ENCODE assay signal across 11 mouse cellular contexts in genomic region chr7:48777721-48778504, GRCm38 (mm10). TPM values are rescaled to one million over a fixed set of nuclear protein-coding genes. Genes with fewer than 3 reads are reported as not detected.
DNase-seq lines count a peak whose midpoint lies in the region; ATAC-seq lines count a peak whose summit lies in the region.
"Had no signal": no experiment of that assay in that cellular context is flagged by ENCODE, and none has a peak within 500 bp of the region (broad histone marks: within the 10 kb centered on the region; RNA-seq: fewer than 3 reads in every experiment).

No protein-coding gene starts in this region.

- H3K4me3 ChIP-seq in megakaryocyte, embryonic 14.5 days (replicated peaks) = peak overlapping the region; percentile 39
- no peak overlapping the region for H3K4me3 ChIP-seq in neural tube, embryonic 14.5 days (ENCODE audit: low read depth, low read length)
- no peak overlapping the region for H3K4me3 ChIP-seq in liver, embryonic 11.5 days (ENCODE audit: low read depth, low read length)
- H3K4me3 ChIP-seq: embryonic facial prominence, embryonic 13.5 days; limb, embryonic 12.5 days had no signal

- peak overlapping the region; percentile 39; the same call in 1 of the 2 replicates for H3K27ac ChIP-seq in neural tube, embryonic 14.5 days (ENCODE audit: low read depth, low read length)
- H3K27ac ChIP-seq in liver, embryonic 11.5 days (ENCODE audit: low read depth, low read length) = no peak overlapping the region
- H3K27ac ChIP-seq: embryonic facial prominence, embryonic 13.5 days; limb, embryonic 12.5 days had no signal

- no peaks in the 10 kb centered on the region for H3K9me3 ChIP-seq in megakaryocyte, embryonic 14.5 days
- no peaks in the 10 kb centered on the region for H3K9me3 ChIP-seq in neural tube, embryonic 14.5 days (ENCODE audit: control insufficient read depth, low read length)
- H3K9me3 ChIP-seq in liver, embryonic 11.5 days (ENCODE audit: control insufficient read depth, low read length) = no peaks in the 10 kb centered on the region
- H3K9me3 ChIP-seq: embryonic facial prominence, embryonic 13.5 days; limb, embryonic 12.5 days had no signal

- peak; percentile 26 to 32 for DNase-seq in cerebellum, adult 18-20 months
- DNase-seq in cerebellum, adult 8-10 months = no peak
- peak; percentile 5 to 18 for DNase-seq in layer of hippocampus, postnatal 36 days
- DNase-seq in liver, embryonic 11.5 days (ENCODE audit: low spot score) = no peak
- DNase-seq in gastrocnemius, postnatal 4 days (ENCODE audit: low spot score in 2 of 2) = no peak
- DNase-seq: lung, postnatal 10 days had no signal

- H3K9ac ChIP-seq in neural tube, embryonic 14.5 days (replicated peaks; ENCODE audit: low read depth, low read length) = no peak overlapping the region
- no peak overlapping the region for H3K9ac ChIP-seq in liver, embryonic 11.5 days (ENCODE audit: low read depth, low read length)
- H3K9ac ChIP-seq: embryonic facial prominence, embryonic 13.5 days; limb, embryonic 12.5 days had no signal

- 44% methylated on average over 8 of the region's 8 CpGs for WGBS in neural tube, embryonic 14.5 days
- WGBS in liver, embryonic 11.5 days = 47% methylated on average over 8 of the region's 8 CpGs

- H3K4me1 ChIP-seq in megakaryocyte, embryonic 14.5 days = peaks cover 27% of the 10 kb centered on the region
- no peaks in the 10 kb centered on the region for H3K4me1 ChIP-seq in neural tube, embryonic 14.5 days (ENCODE audit: control insufficient read depth, insufficient read depth, low read length)
- no peaks in the 10 kb centered on the region for H3K4me1 ChIP-seq in liver, embryonic 11.5 days (replicated peaks; ENCODE audit: control insufficient read depth, insufficient read depth, low read length)
- H3K4me1 ChIP-seq: embryonic facial prominence, embryonic 13.5 days; limb, embryonic 12.5 days had no signal

- no peak for ATAC-seq in megakaryocyte, adult 5-6 weeks (ENCODE audit: poor library complexity, severe bottlenecking)
- ATAC-seq in neural tube, embryonic 14.5 days (ENCODE audit: low read depth) = peak; percentile 89
- no peak for ATAC-seq in liver, embryonic 11.5 days (replicated peaks; ENCODE audit: low FRiP score)

- peaks cover 2% of the 10 kb centered on the region for H3K27me3 ChIP-seq in megakaryocyte, embryonic 14.5 days (replicated peaks)
- no peaks in the 10 kb centered on the region for H3K27me3 ChIP-seq in neural tube, embryonic 14.5 days (ENCODE audit: control insufficient read depth, insufficient read depth, low read length)
- H3K27me3 ChIP-seq in liver, embryonic 11.5 days (replicated peaks; ENCODE audit: control insufficient read depth, insufficient read depth, low read length) = no peaks in the 10 kb centered on the region
- H3K27me3 ChIP-seq: embryonic facial prominence, embryonic 13.5 days; limb, embryonic 12.5 days had no signal

- H3K4me2 ChIP-seq in neural tube, embryonic 14.5 days (ENCODE audit: low read depth, low read length) = no peak overlapping the region
- no peak overlapping the region for H3K4me2 ChIP-seq in liver, embryonic 11.5 days
- H3K4me2 ChIP-seq: embryonic facial prominence, embryonic 13.5 days; limb, embryonic 12.5 days had no signal

- no peaks in the 10 kb centered on the region for H3K36me3 ChIP-seq in megakaryocyte, embryonic 14.5 days (replicated peaks; ENCODE audit: low read length)
- H3K36me3 ChIP-seq in neural tube, embryonic 14.5 days (ENCODE audit: control insufficient read depth, insufficient read depth, low read length) = no peaks in the 10 kb centered on the region
- no peaks in the 10 kb centered on the region for H3K36me3 ChIP-seq in liver, embryonic 11.5 days (ENCODE audit: control insufficient read depth, insufficient read depth, low read length)
- H3K36me3 ChIP-seq: embryonic facial prominence, embryonic 13.5 days; limb, embryonic 12.5 days had no signal

RNA-seq across cellular contexts. Expression of gene Zdhhc13, which starts 10.9 kb away (rescaled TPM):
- polyA plus RNA-seq in megakaryocyte, embryonic 14.5 days (2012; ENCODE audit: insufficient read depth, low replicate concordance) = 1.9 and 3.1 TPM in 2 replicates
- total RNA-seq in megakaryocyte, adult 5-6 weeks (2015) = 54.3 and 54.4 TPM in 2 replicates
- 43.1 and 52.2 TPM in 2 replicates for total RNA-seq in megakaryocyte, adult 5-6 weeks (2017)
- total RNA-seq in layer of hippocampus, postnatal 36 days (2021) = 10 to 100 TPM; 21.4 to 23.4 TPM
- 46.5 and 48.1 TPM in 2 replicates for polyA plus RNA-seq in neural tube, embryonic 14.5 days (2014; fragmentation: Nextera tagmentation; extraction: Ambion mirVana)
- 32.1 and 34.3 TPM in 2 replicates for polyA plus RNA-seq in liver, embryonic 11.5 days (2014; fragmentation: Nextera tagmentation; extraction: Ambion mirVana)
- total RNA-seq in gastrocnemius, postnatal 4 days (2021) = 10 to 100 TPM in 1 of 2 experiments, 1 to 10 TPM in 1; 9.3 to 10.1 TPM

Comparison
In these comparisons a context has a peak if more than half of its experiments do, and no peak if none do; other contexts are left out.
1. DNase-seq: peak in cerebellum, adult 18-20 months (2 of 2) and layer of hippocampus, postnatal 36 days (2 of 2); none in cerebellum, adult 8-10 months (single experiment), liver, embryonic 11.5 days (single experiment) and gastrocnemius, postnatal 4 days (0 of 2).